Mouse (Mus musculus) embryo, embryonic 11 days (tissue): ENCODE results near the gene Gm20441.

Experiments
- DNase-seq: peaks from one replicate; pipeline ENCODE4 v3.0.0-alpha.2; 2015

Gm20441 gene

GRCm38 (mm10) chr10:75780769-75781578, at the start of gene Gm20441, which contains the start of gene Gstt3:
Gm20441 (minus strand) TSS chr10:75780954.
Gstt3 (minus strand) TSS chr10:75781414.
- DNase-seq: peak; percentile 78

- no peak for DNase-seq
Observed at GRCm38 (mm10) chr10:75830275-75830670, 49.5 kb upstream of the Gm20441 start.

DNA sequence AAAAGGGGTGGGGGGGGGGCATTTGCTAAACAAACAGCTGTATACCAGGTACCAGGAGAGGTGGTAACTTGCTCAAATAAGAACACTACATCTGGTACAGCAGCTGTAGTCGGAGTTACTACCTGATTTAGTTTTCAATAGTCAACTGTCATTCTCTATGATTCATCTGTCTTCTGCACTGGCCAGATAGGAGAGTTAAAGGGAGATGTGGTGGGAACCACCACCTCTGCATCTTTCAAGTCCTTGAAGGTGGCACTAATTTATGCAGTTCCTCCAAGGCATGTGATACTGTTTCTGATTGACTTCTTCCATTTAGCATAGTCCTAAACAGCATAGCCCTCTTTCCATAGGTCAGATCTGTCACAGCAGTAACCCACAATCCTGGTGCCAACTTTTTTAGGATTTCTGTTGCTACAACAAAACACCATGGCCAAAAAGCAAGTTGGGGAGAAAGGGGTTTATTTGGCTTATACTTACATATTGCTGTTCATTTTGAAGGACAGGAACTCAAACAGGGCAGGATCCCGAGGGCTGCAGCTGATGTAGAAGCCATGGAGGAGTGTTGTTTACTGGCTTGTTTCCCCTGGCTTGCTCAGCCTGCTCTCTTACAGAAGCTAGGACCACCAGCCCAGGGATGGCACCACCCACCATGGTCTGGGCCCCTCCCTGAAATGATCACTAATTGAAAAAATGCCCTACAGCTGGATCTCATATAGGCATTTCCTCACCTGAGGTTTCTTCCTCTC, 48.9 kb upstream of the Gm20441 start:
- no peak for DNase-seq

- DNase-seq: no peak
Observed at GRCm38 (mm10) chr10:75828500-75828931, 47.8 kb upstream of the Gm20441 start.

DNA sequence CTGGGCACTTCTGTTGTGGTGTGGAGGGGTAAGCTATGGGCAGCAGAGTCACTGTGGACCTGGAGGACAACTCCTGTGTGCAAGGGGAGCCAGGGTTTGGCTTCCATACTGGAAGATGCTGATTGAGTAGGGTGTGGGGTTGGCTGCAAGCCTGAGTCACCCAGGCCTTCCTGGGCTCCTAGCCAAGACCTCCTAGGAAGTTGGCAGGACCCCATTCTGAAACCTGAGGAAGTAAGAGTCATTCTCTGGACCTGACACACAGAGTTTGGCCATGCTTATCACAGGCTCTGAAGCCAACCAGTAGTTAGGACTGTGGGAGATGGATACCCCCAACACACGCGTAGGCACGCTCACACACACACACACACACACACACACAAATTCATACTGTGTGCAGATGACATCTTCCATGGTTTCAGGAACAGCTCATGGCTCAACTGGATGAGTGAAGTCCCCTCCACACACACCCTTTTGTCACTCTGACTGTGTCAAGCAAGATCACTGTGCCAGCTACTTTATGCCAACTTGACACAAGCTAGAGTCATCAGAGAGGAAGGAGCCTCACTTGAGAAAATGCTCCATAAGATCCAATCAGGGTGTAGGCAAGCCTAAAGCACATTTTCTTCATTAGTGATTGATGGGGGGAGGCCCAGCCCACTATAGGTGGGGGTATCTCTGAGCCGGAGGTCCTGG, 47.1 kb upstream of the Gm20441 start:
- DNase-seq: no peak

DNA sequence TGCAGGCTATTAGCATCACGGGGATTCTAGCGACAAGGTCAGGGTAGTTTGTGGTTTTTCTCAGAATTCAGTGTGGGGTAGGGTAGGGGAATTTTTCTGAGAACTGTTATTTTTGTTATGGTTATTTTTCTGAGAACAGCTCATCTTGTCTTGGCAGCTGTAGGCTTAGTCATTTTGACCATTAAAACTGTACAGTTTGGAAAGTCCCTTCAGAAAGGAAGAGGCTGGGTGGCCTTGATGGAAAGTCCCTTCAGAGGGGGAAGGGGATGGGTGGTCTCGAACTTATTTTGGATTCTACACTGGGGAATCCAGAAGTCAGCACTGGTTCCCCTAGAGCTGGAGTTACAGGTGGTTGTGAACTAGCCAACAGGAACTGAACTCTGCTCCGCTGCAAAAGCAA, 43.8 kb upstream of the Gm20441 start:
- no peak for DNase-seq

DNA sequence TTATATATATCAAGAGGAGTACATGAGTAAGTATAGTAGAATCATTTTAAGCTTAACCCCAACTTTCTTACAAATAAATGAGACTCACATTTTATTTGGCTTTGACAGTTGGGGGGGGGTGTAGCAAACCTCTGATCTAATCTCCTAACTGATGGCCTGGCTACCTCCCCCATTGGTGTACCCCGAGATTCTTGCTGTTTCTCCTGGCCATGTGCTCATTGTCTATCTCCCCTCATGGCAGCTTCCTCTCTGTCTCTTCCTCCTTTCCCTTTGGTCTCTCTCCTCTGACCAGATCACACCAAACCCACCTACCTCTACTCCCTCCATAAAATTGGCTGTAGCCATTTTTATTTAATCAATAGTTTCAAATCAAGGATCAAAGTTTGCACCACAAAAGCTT, 43.0 kb upstream of the Gm20441 start:
- DNase-seq: no peak

GRCm38 (mm10) chr10:75822443-75822842, 41.7 kb upstream of the Gm20441 start, which contains the start of gene Gstt4:
Gstt4 (minus strand) TSS chr10:75822543.
- no peak for DNase-seq

GRCm38 (mm10) chr10:75819882-75820281, 39.1 kb upstream of the Gm20441 start:
- DNase-seq: no peak

DNA sequence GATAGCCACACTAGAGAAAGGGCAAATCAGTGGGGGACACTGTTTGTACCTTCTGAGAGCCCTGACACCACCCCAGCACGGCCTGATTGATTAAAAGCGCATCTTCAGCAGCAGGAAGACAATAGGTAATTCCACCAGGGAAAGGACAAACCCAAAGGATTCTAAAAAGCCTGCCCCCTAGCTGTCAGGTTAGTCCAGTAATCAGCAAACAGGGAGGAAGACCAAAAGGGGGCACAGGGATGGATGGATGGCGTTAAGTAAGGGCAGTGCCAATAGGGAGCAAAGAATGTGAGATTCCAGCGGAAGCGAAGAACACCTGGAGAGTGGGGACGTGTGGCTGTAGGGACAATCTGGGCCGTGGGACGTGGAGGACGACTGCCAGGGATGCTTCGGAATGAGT, 37.9 kb upstream of the Gm20441 start:
- DNase-seq: no peak

DNA sequence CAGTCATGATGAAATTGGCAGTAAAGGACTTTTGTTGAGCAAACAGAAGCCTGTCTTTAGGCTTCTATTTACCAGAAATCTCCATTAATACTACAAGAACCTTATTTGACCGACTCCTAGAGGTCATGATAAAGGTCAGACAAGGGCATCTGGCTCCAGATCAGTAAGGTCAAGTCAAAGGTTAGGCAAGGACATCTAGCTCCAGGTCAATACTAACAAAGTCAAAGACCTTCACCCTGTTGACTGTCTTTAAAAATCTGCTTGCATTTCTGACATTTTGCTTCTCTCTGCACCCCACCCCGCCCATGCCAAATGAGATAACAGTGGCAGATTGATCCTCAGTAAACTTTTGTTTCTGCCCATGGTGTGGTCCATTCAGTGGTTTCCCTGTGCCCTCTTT, 23.5 kb upstream of the Gm20441 start:
- no peak for DNase-seq

- DNase-seq: peak; percentile 65
Observed at GRCm38 (mm10) chr10:75798176-75798696, 17.5 kb upstream of the Gm20441 start, which contains the start of gene Gstt1. Gstt1 (minus strand) TSS chr10:75798584.

GRCm38 (mm10) chr10:75797619-75798175, 16.9 kb upstream of the Gm20441 start:
- peak; percentile 37 for DNase-seq

DNA sequence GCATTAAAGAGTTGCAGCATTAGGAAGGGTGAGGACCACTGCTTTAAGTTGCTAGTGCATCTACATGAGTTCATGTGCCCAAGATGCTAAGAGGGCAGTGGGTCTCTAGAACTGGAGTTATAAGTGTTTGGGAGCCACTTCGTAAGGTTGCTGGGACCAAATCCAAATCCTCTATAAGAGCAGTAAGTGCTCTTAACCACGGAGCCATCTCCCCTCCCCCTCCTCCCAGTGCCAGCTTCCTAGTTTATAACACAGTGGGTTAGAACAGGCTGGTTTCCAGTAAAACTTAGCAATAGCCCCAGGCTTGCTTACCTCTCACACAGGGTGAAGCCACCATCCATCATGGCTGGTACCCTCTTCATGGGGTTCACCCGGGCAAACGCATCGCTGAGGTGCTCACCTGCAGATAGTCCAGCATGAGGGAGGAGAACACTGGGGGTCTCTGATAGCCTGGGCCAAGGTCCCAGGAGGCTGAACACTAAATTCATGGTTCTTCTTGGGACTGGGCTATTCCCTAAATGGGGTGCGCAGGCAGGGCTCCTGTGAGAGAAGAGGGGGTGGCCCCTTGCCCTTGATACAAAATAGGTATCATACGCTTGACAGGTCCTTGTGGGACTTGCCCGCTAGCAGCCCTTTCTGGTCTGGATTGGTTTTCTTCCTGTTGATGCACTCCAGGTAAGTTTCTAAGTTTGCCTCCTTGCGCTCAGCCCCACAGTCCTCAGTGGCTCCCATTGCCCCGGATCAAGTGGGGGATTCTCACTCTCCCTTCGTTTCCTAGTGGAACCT, 16.2 kb upstream of the Gm20441 start:
- DNase-seq: no peak

DNA sequence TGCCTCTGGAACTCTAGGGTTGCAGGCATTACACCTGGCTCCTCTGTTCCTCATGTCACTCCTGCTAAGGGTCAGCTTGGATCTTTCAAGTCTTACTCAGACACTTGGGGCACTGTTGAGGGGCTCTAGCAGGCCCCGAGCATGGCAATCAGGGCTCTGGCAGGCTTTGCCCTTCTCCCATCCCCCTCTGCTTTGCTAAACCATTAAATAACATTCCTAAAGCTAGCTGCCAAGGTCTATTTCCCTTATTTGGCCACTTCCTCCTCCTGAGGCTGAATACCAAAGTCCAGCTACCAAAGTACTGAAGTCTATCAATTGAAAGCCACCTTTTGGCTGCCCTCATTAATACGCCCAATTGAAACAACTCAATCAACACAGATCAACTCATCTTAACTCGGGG, 14.1 kb upstream of the Gm20441 start:
- peak; percentile 45 for DNase-seq

DNA sequence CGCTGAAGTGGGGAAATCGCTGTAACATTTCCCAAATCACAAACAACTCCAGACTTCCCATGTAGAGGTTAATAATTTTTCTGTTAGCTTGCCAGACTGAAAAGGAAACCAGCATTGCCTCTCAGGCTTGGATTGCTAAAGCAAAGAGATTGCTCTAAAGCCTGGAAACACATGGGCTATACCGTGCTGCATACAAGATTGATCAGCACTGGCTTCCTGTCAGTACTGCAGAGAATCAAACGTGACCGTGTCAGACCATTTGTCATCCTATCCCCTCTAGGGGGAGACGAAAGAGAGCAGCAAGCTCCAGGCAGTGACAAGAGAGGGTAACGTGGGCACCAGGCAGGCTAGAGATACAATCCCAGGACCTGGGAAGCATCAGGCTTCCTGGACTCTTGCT, 10.0 kb upstream of the Gm20441 start:
- peak; percentile 46 for DNase-seq

- no peak for DNase-seq
Observed at GRCm38 (mm10) chr10:75789841-75790240, 9.1 kb upstream of the Gm20441 start.

- DNase-seq: no peak
Observed at GRCm38 (mm10) chr10:75789081-75789735, 8.5 kb upstream of the Gm20441 start.

GRCm38 (mm10) chr10:75788277-75788676, 7.5 kb upstream of the Gm20441 start:
- no peak for DNase-seq

DNA sequence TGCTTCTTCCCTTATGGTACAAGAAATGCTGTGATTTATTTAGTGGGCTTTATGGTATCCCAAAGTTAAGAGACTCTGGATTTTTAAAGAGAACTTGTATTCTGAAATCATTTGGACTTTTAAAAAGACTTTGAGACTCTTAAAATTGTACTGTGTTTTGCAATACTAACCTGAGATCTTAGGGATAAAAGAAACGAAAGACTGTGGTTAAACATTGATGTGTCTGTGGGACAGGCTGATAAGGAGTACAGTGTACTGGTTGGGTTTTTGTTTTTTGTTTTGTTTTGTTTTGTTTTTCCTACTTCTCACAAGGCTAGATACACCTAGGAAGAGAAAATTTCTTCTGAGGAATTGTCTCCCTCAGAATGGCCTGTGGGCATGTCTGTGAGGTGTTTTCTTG, 4.7 kb upstream of the Gm20441 start:
- no peak for DNase-seq
